Mouse (Mus musculus) midbrain, embryonic 13.5 days (tissue): ENCODE measurements around the gene Pcbp1. TPM values are rescaled to one million over a fixed set of nuclear protein-coding genes. Genes with fewer than 3 reads are reported as not detected.

ENCODE experiments used
- ATAC-seq: fragments of 200-750 bp; cut with Nextera tagmentation; 2 replicates; pipeline ENCODE4 v1.8.0; 2017; ENCODE audit warnings: mild to moderate bottlenecking, moderate TSS enrichment, moderate library complexity
- H3K27ac ChIP-seq: fragments of 300-500 bp; sonication (generic); 2 replicates; pipeline ENCODE4 v1.5.1; 2015; ENCODE audit warnings: inconsistent platforms, mild to moderate bottlenecking, moderate library complexity
- H3K27me3 ChIP-seq: fragments of 300-500 bp; sonication (generic); 2 replicates; pipeline ENCODE4 v1.6.1; 2015; ENCODE audit warnings: mild to moderate bottlenecking, inconsistent platforms
- H3K36me3 ChIP-seq: fragments of 300-500 bp; sonication (generic); 2 replicates; pipeline ENCODE4 v1.6.1; 2015; ENCODE audit warnings: mild to moderate bottlenecking, inconsistent platforms
- H3K4me1 ChIP-seq: fragments of 300-500 bp; sonication (generic); replicated peaks from 2 replicates; pipeline ENCODE4 v1.6.1; 2015; ENCODE audit warnings: inconsistent platforms
- H3K4me2 ChIP-seq: fragments of 300-500 bp; sonication (generic); replicated peaks from 2 replicates; pipeline ENCODE4 v1.6.1; 2015; ENCODE audit warnings: moderate library complexity, mild to moderate bottlenecking, inconsistent platforms
- H3K4me3 ChIP-seq: fragments of 300-500 bp; sonication (generic); replicated peaks from 2 replicates; pipeline ENCODE4 v1.5.1; 2015; ENCODE audit warnings: mild to moderate bottlenecking, inconsistent platforms
- H3K9ac ChIP-seq: fragments of 300-500 bp; sonication (generic); replicated peaks from 2 replicates; pipeline ENCODE4 v1.6.1; 2015; ENCODE audit warnings: mild to moderate bottlenecking, inconsistent platforms
- H3K9me3 ChIP-seq: fragments of 300-500 bp; sonication (generic); 2 replicates; pipeline ENCODE4 v1.6.1; 2016; ENCODE audit warnings: mild to moderate bottlenecking, inconsistent platforms
- WGBS: fragments of 180-500 bp; shearing (Covaris S2); methylation state at CpG from one replicate; pipeline ENCODE4 v1.1.7; 2015; 5-methylcytosine and 5-hydroxymethylcytosine counted together
- polyA plus RNA-seq: library from polyadenylated mRNA; unstranded; fragments of >200 nt; fragmentation: Nextera tagmentation; extraction: Ambion mirVana; gene quantifications from 2 replicates; pipeline ENCODE4 v1.2.1, GENCODE M21; 2015

Pcbp1 gene
- polyA plus RNA-seq, 1 experiment from 2014 or later: 342 TPM

DNA sequence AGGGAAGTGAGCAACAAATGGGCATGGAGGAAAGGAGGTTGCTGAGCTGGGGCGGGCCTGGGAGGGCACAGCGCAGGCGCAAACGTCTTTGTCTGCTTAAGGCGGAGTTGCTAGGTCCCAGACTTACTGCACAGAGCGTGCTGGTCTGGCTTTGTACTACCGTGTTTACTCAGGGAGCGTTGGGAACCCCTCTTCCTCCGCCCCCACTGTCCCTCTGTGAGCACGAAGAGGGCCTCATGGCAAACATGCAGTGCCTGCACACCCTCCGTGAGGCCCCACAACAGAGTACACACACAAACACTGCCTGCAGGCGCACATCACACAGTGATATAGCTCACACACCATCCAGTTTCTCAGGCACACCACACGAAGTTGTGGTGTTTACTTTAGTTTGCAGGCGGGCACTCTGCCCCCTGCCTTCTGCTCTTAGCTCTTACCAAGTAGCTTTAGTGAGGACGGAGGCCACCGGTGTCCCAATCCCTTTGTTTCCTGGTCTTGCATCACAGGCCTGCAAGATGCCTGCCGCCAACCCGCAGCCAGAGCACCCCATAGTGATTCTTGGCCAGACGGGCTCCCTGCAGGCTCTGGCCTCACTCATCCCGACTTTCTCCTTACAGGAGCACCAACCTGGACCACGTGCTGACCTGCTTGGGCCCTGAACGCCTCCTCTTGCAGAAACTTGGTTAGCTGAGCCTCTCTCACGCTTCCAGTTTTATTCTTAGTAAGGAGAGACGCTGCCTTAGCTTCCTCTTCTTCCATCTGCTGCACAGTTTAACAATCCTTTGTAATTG lies 38.6 kb downstream of the Pcbp1 start:
- peaks cover 15% of the 10 kb centered on the region for H3K4me1 ChIP-seq
- no peaks in the 10 kb centered on the region for H3K27me3 ChIP-seq
- no peaks in the 10 kb centered on the region for H3K36me3 ChIP-seq
- H3K4me3 ChIP-seq: peak overlapping the region; percentile 15; the same call in 1 of the 2 replicates
- 3% methylated on average over 24 of the region's 24 CpGs for WGBS
- H3K27ac ChIP-seq: peak overlapping the region; percentile 98
- peak; percentile 99 for ATAC-seq
- peak overlapping the region; percentile 48 for H3K4me2 ChIP-seq
- peak overlapping the region; percentile 71 for H3K9ac ChIP-seq
- no peaks in the 10 kb centered on the region for H3K9me3 ChIP-seq

- 68% methylated on average over 7 of the region's 7 CpGs for whole genome bisulfite sequencing
- H3K27ac ChIP-seq: no peak overlapping the region
- no peaks in the 10 kb centered on the region for H3K36me3 ChIP-seq
- no peak overlapping the region for H3K9ac ChIP-seq
- H3K4me1 ChIP-seq: peaks cover 15% of the 10 kb centered on the region
- no peaks in the 10 kb centered on the region for H3K27me3 ChIP-seq
- no peaks in the 10 kb centered on the region for H3K9me3 ChIP-seq
- no peak overlapping the region for H3K4me3 ChIP-seq
- ATAC-seq: no peak
- H3K4me2 ChIP-seq: no peak overlapping the region
Measured at GRCm38 (mm10) chr6:86485943-86486640, 40.0 kb downstream of the Pcbp1 start.

DNA sequence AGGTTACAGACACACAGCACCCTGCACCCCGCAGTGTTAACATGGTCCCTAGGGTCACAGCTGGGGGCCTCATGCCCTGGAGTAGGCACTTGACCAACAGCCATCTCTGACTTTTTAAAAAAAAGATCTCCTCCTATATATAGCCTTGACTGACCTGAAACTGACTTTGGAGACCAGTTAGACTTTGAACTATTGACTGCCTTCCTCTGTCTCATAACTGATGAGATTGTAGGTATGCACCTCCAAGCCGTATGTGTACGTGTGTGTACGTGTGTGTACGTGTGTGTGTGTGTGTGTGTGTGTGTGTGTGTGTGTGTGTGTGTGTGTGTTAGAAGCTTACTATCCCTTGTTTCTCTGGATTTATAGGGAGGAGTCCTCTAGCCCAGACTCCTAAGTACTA lies 44.2 kb downstream of the Pcbp1 start:
- Histone ChIP-seq H3K9ac (no peak overlapping the region), H3K4me1 (peaks cover 11% of the 10 kb centered on the region), H3K36me3 (no peaks in the 10 kb centered on the region), H3K27me3 (no peaks in the 10 kb centered on the region), H3K9me3 (no peaks in the 10 kb centered on the region), H3K4me3 (no peak overlapping the region), H3K27ac (no peak overlapping the region), H3K4me2 (no peak overlapping the region)
- WGBS: 91% methylated on average over 5 of the region's 5 CpGs
- no peak for ATAC-seq

GRCm38 (mm10) chr6:86480189-86480831 lies 45.8 kb downstream of the Pcbp1 start:
- Histone ChIP-seq H3K27me3 (no peaks in the 10 kb centered on the region), H3K36me3 (no peaks in the 10 kb centered on the region), H3K9ac (no peak overlapping the region; the same call in 1 of the 2 replicates), H3K4me1 (peaks cover 11% of the 10 kb centered on the region), H3K9me3 (no peaks in the 10 kb centered on the region), H3K27ac (peak overlapping the region; percentile 37), H3K4me2 (no peak overlapping the region), H3K4me3 (no peak overlapping the region)
- 42% methylated on average over 9 of the region's 9 CpGs for WGBS
- no peak for ATAC-seq

- H3K27me3 ChIP-seq: no peaks in the 10 kb centered on the region
- H3K4me3 ChIP-seq: no peak overlapping the region
- H3K4me1 ChIP-seq: peaks cover 11% of the 10 kb centered on the region
- H3K36me3 ChIP-seq: no peaks in the 10 kb centered on the region
- no peak for ATAC-seq
- H3K27ac ChIP-seq: peak overlapping the region; percentile 37
- H3K9ac ChIP-seq: no peak overlapping the region
- H3K9me3 ChIP-seq: no peaks in the 10 kb centered on the region
- H3K4me2 ChIP-seq: no peak overlapping the region
Measured at GRCm38 (mm10) chr6:86479816-86480188, 46.3 kb downstream of the Pcbp1 start.

DNA sequence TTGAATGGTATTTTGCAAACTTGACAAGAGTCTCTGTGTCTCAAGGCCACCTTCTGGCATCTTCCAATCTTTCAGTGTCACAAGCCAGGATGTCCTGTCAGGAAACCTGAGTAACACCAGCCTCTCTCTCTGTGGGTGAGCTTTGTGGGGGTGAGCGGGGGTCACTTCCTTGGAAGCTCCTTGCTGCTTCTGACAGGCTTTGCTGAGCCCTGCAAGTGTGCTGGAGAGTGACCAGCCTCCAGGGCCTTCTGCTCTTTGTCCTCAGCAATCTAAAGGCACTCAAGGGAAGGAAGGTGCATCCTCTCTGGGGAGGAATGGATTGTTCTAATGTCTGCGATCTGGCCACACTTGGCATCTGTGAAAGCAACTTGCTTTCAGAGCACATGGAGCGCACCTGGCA lies 46.8 kb downstream of the Pcbp1 start:
- Histone ChIP-seq H3K4me1 (peaks cover 11% of the 10 kb centered on the region), H3K4me3 (no peak overlapping the region), H3K4me2 (no peak overlapping the region), H3K27ac (no peak overlapping the region), H3K36me3 (no peaks in the 10 kb centered on the region), H3K27me3 (no peaks in the 10 kb centered on the region), H3K9ac (peak overlapping the region; percentile 11; the same call in 1 of the 2 replicates), H3K9me3 (no peaks in the 10 kb centered on the region)
- WGBS: 76% methylated on average over 3 of the region's 3 CpGs
- no peak for ATAC-seq

DNA sequence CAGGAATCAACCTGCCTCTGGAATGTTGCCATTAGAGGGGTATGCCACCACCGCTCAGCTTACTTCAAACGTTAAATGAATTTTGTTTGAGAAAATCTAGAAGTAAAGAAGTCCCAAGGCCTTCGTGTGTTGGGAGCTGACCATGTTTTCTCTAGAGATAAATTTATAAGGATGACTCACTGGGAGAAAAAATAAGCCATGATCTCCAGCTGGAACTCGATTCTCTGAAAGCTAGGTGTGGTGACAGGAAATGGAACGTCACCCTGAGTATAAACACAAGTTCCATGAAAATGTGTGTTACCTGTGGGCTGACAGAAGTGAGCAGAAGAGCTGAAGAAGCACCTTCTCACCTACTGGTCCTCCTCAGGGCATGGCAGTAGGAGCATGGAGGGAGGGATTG lies 49.2 kb downstream of the Pcbp1 start:
- ATAC-seq: no peak
- no peaks in the 10 kb centered on the region for H3K36me3 ChIP-seq
- H3K27me3 ChIP-seq: no peaks in the 10 kb centered on the region
- H3K4me1 ChIP-seq: peaks cover 25% of the 10 kb centered on the region
- WGBS: 84% methylated on average over 5 of the region's 5 CpGs
- H3K4me2 ChIP-seq: no peak overlapping the region
- no peak overlapping the region for H3K27ac ChIP-seq
- no peaks in the 10 kb centered on the region for H3K9me3 ChIP-seq
- no peak overlapping the region for H3K9ac ChIP-seq
- no peak overlapping the region for H3K4me3 ChIP-seq

DNA sequence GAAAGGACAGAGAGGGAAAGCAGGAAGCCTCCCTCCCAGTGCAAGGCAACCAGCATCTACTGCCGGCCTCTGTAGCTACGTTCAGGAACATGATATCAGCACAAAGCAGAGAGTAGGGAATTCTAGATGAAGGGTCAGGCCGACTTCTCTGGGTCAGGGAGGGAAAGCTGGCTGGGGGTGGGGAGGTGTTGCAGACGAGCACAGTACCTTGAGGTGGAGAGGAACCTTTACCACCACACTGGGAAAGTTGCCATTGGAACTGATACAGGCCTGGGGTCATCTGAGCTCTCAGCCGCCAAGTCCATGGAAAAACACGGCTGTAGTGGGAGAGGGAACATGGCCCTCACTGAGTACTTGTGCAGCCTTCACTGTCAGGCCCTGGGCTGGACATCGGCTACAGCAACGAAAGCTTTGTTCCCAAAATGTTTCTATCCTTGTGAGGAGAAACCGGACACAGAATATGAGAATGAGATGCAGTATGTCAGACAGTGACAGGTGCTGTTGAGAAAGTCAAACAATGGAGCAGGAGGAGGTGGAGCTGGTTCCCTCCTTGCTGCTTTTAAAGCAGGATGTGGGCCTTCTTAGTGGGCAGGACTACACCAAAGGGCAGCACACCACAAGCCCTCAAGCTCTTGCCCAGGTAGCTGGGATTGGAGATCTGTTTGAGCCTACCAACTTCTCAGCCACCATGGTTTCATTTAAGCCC lies 50.5 kb downstream of the Pcbp1 start:
- Histone ChIP-seq H3K4me3 (no peak overlapping the region), H3K36me3 (no peaks in the 10 kb centered on the region), H3K9me3 (no peaks in the 10 kb centered on the region), H3K4me1 (peaks cover 31% of the 10 kb centered on the region), H3K27me3 (no peaks in the 10 kb centered on the region), H3K9ac (no peak overlapping the region), H3K4me2 (no peak overlapping the region), H3K27ac (no peak overlapping the region)
- ATAC-seq: no peak
- 88% methylated on average over 9 of the region's 9 CpGs for WGBS

DNA sequence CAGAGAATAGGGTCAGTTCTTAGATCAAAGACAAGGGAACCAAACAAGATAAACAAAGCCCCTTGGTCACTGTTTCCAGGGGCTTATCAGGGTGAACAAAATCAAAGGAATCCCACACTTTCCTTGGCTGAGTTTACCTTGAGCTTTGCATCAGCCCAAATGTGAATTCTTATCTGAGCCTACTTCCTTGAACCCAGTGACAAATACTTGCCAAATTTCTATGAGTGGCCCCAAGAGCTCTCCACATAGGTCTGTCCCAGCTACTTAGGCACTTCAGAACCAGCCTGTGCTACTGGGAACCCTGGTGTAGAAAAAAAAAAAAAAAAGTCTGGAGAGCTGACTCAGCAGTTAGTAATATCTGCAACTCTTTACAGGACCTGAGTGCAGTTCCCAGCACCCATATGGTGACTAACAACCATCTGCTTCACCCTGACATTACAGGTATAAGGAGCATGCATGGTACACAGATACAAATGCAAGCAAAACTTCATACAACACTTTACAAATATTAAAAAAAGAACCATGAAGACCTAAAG lies 51.4 kb downstream of the Pcbp1 start:
- H3K4me3 ChIP-seq: no peak overlapping the region
- peaks cover 22% of the 10 kb centered on the region for H3K4me1 ChIP-seq
- H3K9me3 ChIP-seq: no peaks in the 10 kb centered on the region
- no peak for ATAC-seq
- no peak overlapping the region for H3K9ac ChIP-seq
- no peak overlapping the region for H3K27ac ChIP-seq
- no peaks in the 10 kb centered on the region for H3K27me3 ChIP-seq
- no peak overlapping the region for H3K4me2 ChIP-seq
- H3K36me3 ChIP-seq: peaks cover 4% of the 10 kb centered on the region; the same call in 1 of the 2 replicates
